Mouse (Mus musculus): ENCODE results near the gene Sec14l4.

GRCm38 (mm10) chr11:4069664-4070063 is 38.4 kb downstream of the Sec14l4 start:
- no peak for TF ChIP-seq CTCF (conservative IDR thresholded peaks at IDR 0.05; ENCODE audit: low read length)
- no peak for TF ChIP-seq NANOG (IDR thresholded peaks at IDR 0.05; ENCODE audit: borderline replicate concordance, low read length)
- TF ChIP-seq POU5F1 (IDR thresholded peaks at IDR 0.05; ENCODE audit: borderline replicate concordance, low read length): no peak

Data from E14TG2a.4 (cell line).